Mouse (Mus musculus) erythroblast, embryonic 14.5 days (primary cell): ENCODE measurements around the gene Zfand3.

ENCODE experiments used
- GATA1 ChIP-seq: IDR thresholded peaks from 2 replicates; pipeline ENCODE4 v1.6.1; 2012; ENCODE audit warnings: low read length, inconsistent platforms, mixed read lengths
- TAL1 ChIP-seq: IDR thresholded peaks from 3 replicates; pipeline ENCODE4 v1.6.1; 2012; ENCODE audit warnings: low read length, inconsistent platforms, mixed read lengths

DNA sequence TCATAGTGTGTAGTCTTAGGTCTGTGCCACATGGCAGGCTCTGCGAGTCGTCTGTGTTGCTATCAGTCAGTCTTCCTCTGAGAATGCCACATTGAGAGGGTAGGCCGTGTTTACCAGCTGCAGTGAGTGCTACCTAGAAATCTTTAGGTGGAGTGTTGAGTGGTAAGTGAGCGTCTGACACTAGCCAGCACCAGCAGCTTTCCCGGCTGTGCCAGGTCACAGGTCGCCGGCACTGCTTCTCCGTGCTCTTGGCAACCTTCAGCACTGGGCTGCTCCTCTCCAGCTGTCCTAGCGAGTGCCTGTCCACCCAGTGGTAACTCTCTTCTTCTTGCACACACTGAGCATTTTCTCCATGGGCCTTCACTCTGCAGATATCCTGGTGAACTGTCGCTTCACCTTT, 193.9 kb downstream of the Zfand3 start:
- no peak for TF ChIP-seq GATA1
- no peak for TF ChIP-seq TAL1
